Mouse (Mus musculus): Measurements from ENCODE around the gene Col6a1. TPM values are rescaled to one million over a fixed set of nuclear protein-coding genes. Genes with fewer than 3 reads are reported as not detected.

Gene Col6a1
- 2.1 TPM for polyA plus RNA-seq (2014; fragmentation: Illumina TruSeq; extraction: RNeasy Lipid Tissue Mini Kit (QIAGEN cat#74804); ENCODE audit: low read depth, low replicate concordance)

GRCm38 (mm10) chr10:76725682-76726285 lies at the start of gene Col6a1:
TSS of gene Col6a1 (minus strand) at chr10:76726168.

Other genes with a start within 250 kb of the Col6a1 start
- gene Lss, start 194.6 kb downstream of the Col6a1 start, polyA plus RNA-seq (2014; fragmentation: Illumina TruSeq; extraction: RNeasy Lipid Tissue Mini Kit (QIAGEN cat#74804); ENCODE audit: low read depth, low replicate concordance), result 4.6 TPM
- 2.9 TPM for gene Spatc1l, start 163.9 kb downstream of the Col6a1 start, polyA plus RNA-seq (2014; fragmentation: Illumina TruSeq; extraction: RNeasy Lipid Tissue Mini Kit (QIAGEN cat#74804); ENCODE audit: low read depth, low replicate concordance)
- not detected for gene Ftcd, start 150.5 kb downstream of the Col6a1 start, polyA plus RNA-seq (2014; fragmentation: Illumina TruSeq; extraction: RNeasy Lipid Tissue Mini Kit (QIAGEN cat#74804); ENCODE audit: low read depth, low replicate concordance)
- gene Col6a2, start 102.5 kb downstream of the Col6a1 start, polyA plus RNA-seq (2014; fragmentation: Illumina TruSeq; extraction: RNeasy Lipid Tissue Mini Kit (QIAGEN cat#74804); ENCODE audit: low read depth, low replicate concordance), result 0.48 TPM
- 79.7 TPM for gene Pcbp3, start 235.7 kb upstream of the Col6a1 start, polyA plus RNA-seq (2014; fragmentation: Illumina TruSeq; extraction: RNeasy Lipid Tissue Mini Kit (QIAGEN cat#74804); ENCODE audit: low read depth, low replicate concordance)